Mouse (Mus musculus): ENCODE measurements at regions not wholly inside any gene's neighbourhood (a gene's known extent, or its start where the extent isn't known, plus 50 kb on each side); places are given as distances from the start of the nearest gene placed in this dataset.

GRCm38 (mm10) chr10:98838926-98839679 lies 75.1 kb upstream of the Atp2b1 start:
- H3K27me3 ChIP-seq, result no peaks in the 10 kb centered on the region
- no peak for TF ChIP-seq CTCF (IDR thresholded peaks at IDR 0.05)
- ATAC-seq (no peak), DNase-seq (ENCODE audit: low read depth, low spot score) (no peak)
- CTCF ChIA-PET, result interaction anchor here (1.6 kb wide), 1 partner anchor 24 kb away, joined by 4 read pairs; no protein-coding TSS in a partner anchor
- POLR2A ChIA-PET, result no interaction called here
- in situ Hi-C loops (cut with MboI; ENCODE audit: low pct_unique_long_range_greater_than_20kb), result no loop called here

- CTCF ChIA-PET, result interaction anchor here (0.7 to 2.4 kb wide), 3 partner anchors 13 to 23 kb away, joined by 3 to 5 read pairs (median 3); no protein-coding TSS in a partner anchor
- no peak for TF ChIP-seq CTCF (IDR thresholded peaks at IDR 0.05)
- no peak for DNase-seq (ENCODE audit: low read depth, low spot score)
- POLR2A ChIA-PET, result no interaction called here
- no peak for ATAC-seq
- no peaks in the 10 kb centered on the region for H3K27me3 ChIP-seq
- in situ Hi-C loops (cut with MboI; ENCODE audit: low pct_unique_long_range_greater_than_20kb), result no loop called here
Measured at GRCm38 (mm10) chr10:98839963-98840362, 74.2 kb upstream of the Atp2b1 start.

GRCm38 (mm10) chr10:98840411-98840810 lies 73.8 kb upstream of the Atp2b1 start:
- no peak for TF ChIP-seq CTCF (IDR thresholded peaks at IDR 0.05)
- DNase-seq (ENCODE audit: low read depth, low spot score), result no peak
- ATAC-seq, result no peak
- POLR2A ChIA-PET, result no interaction called here
- in situ Hi-C loops (cut with MboI; ENCODE audit: low pct_unique_long_range_greater_than_20kb), result no loop called here
- CTCF ChIA-PET, result interaction anchor here (0.7 to 2.4 kb wide), 3 partner anchors 13 to 23 kb away, joined by 3 to 5 read pairs (median 3); no protein-coding TSS in a partner anchor
- no peaks in the 10 kb centered on the region for H3K27me3 ChIP-seq

GRCm38 (mm10) chr10:98840957-98841831 lies 73.0 kb upstream of the Atp2b1 start:
- H3K27me3 ChIP-seq, result no peaks in the 10 kb centered on the region
- CTCF ChIA-PET, result interaction anchor here (1.0 to 2.4 kb wide), 2 partner anchors 14 to 20 kb away, joined by 3 to 5 read pairs; no protein-coding TSS in a partner anchor
- ATAC-seq (no peak), DNase-seq (ENCODE audit: low read depth, low spot score) (no peak)
- TF ChIP-seq CTCF (IDR thresholded peaks at IDR 0.05), result no peak
- POLR2A ChIA-PET, result interaction anchor here (1.0 kb wide), 1 partner anchor 8 kb away, joined by 3 read pairs; no protein-coding TSS in a partner anchor
- in situ Hi-C loops (cut with MboI; ENCODE audit: low pct_unique_long_range_greater_than_20kb), result no loop called here

- in situ Hi-C loops (cut with MboI; ENCODE audit: low pct_unique_long_range_greater_than_20kb), result no loop called here
- DNase-seq (ENCODE audit: low read depth, low spot score) (no peak), ATAC-seq (no peak)
- CTCF ChIA-PET, result interaction anchor here (2.4 kb wide), 1 partner anchor 15 kb away, joined by 5 read pairs; no protein-coding TSS in a partner anchor
- no peaks in the 10 kb centered on the region for H3K27me3 ChIP-seq
- POLR2A ChIA-PET, result interaction anchor here (1.0 kb wide), 1 partner anchor 9 kb away, joined by 3 read pairs; no protein-coding TSS in a partner anchor
- TF ChIP-seq CTCF (IDR thresholded peaks at IDR 0.05), result no peak
Measured at GRCm38 (mm10) chr10:98841860-98842259, 72.3 kb upstream of the Atp2b1 start.

- ChIA-PET CTCF (no interaction called here), POLR2A (no interaction called here)
Measured at GRCm38 (mm10) chr10:98842721-98843120, 71.5 kb upstream of the Atp2b1 start.

GRCm38 (mm10) chr10:98849851-98850250 lies 64.4 kb upstream of the Atp2b1 start:
- CTCF ChIA-PET, result no interaction called here
- in situ Hi-C loops (cut with MboI; ENCODE audit: low pct_unique_long_range_greater_than_20kb), result no loop called here
- TF ChIP-seq CTCF (IDR thresholded peaks at IDR 0.05), result no peak
- POLR2A ChIA-PET, result no interaction called here
- no peaks in the 10 kb centered on the region for H3K27me3 ChIP-seq
- no peak for DNase-seq (ENCODE audit: low read depth, low spot score)
- no peak for ATAC-seq

More at GRCm38 (mm10) chr10:98842721-98843120, 71.5 kb upstream of the Atp2b1 start:
- ATAC-seq (no peak), DNase-seq (ENCODE audit: low read depth, low spot score) (no peak)
- no peaks in the 10 kb centered on the region for H3K27me3 ChIP-seq
- in situ Hi-C loops (cut with MboI; ENCODE audit: low pct_unique_long_range_greater_than_20kb), result no loop called here
- TF ChIP-seq CTCF (IDR thresholded peaks at IDR 0.05), result no peak

- no peak for TF ChIP-seq CTCF (IDR thresholded peaks at IDR 0.05)
- ATAC-seq (no peak), DNase-seq (ENCODE audit: low read depth, low spot score) (no peak)
- CTCF ChIA-PET, result interaction anchor here (1.4 kb wide), 1 partner anchor 9 kb away, joined by 5 read pairs; no protein-coding TSS in a partner anchor
- in situ Hi-C loops (cut with MboI; ENCODE audit: low pct_unique_long_range_greater_than_20kb), result no loop called here
- POLR2A ChIA-PET, result no interaction called here
- no peaks in the 10 kb centered on the region for H3K27me3 ChIP-seq
Measured at GRCm38 (mm10) chr10:98857395-98857794, 56.8 kb upstream of the Atp2b1 start.

- in situ Hi-C loops (cut with MboI; ENCODE audit: low pct_unique_long_range_greater_than_20kb), result no loop called here
- H3K27me3 ChIP-seq, result no peaks in the 10 kb centered on the region
- CTCF ChIA-PET, result interaction anchor here (1.7 kb wide), 1 partner anchor 13 kb away, joined by 3 read pairs; no protein-coding TSS in a partner anchor
- ATAC-seq, result no peak
- POLR2A ChIA-PET, result no interaction called here
- no peak for TF ChIP-seq CTCF (IDR thresholded peaks at IDR 0.05)
- DNase-seq (ENCODE audit: low read depth, low spot score), result no peak
Measured at GRCm38 (mm10) chr10:98861521-98861920, 52.7 kb upstream of the Atp2b1 start.

- no peaks in the 10 kb centered on the region for H3K27me3 ChIP-seq
- ChIA-PET CTCF (interaction anchor here (1.0 to 1.7 kb wide), 3 partner anchors 12 to 25 kb away, joined by 3 to 4 read pairs (median 3); no protein-coding TSS in a partner anchor), POLR2A (no interaction called here)
- in situ Hi-C loops (cut with MboI; ENCODE audit: low pct_unique_long_range_greater_than_20kb), result no loop called here
- TF ChIP-seq CTCF (IDR thresholded peaks at IDR 0.05), result no peak
- no peak for DNase-seq (ENCODE audit: low read depth, low spot score)
- no peak for ATAC-seq
Measured at GRCm38 (mm10) chr10:98862712-98863111, 51.5 kb upstream of the Atp2b1 start.
